Mouse (Mus musculus) olfactory bulb, adult 2 months (tissue): ENCODE measurements at regions not wholly inside any gene's neighbourhood (a gene's known extent, or its start where the extent isn't known, plus 50 kb on each side); places are given as distances from the start of the nearest gene placed in this dataset.

Source experiments
- CTCF ChIP-seq: fragments of 200-500 bp; IDR thresholded peaks from 2 replicates; pipeline ENCODE4 v1.5.1; 2012; ENCODE audit warnings: low read depth, mild to moderate bottlenecking, low read length, moderate library complexity; ENCODE audit not compliant: insufficient read depth
- POLR2A ChIP-seq: fragments of 200-500 bp; IDR thresholded peaks from 2 replicates; pipeline ENCODE4 v1.6.1; 2012; ENCODE audit warnings: mild to moderate bottlenecking, low read depth, low read length, moderate library complexity; ENCODE audit not compliant: insufficient read depth

- TF ChIP-seq CTCF (no peak), POLR2A (no peak)
Observed at GRCm38 (mm10) chr1:35201083-35201879, 351.5 kb downstream of the Plekhb2 start.
